Mouse (Mus musculus): ENCODE results near the gene Dynlt1a. TPM values are rescaled to one million over a fixed set of nuclear protein-coding genes. Genes with fewer than 3 reads are reported as not detected.
"Not testable (repeated sequence)": the region's sequence is repeated elsewhere in the genome, so short reads cannot be mapped to it uniquely, and the experiment has no call there.

Dynlt1a gene
- total and polyA plus RNA-seq, 2 experiments from 2014 or later, result 6.0 to 6.6 TPM

DNA sequence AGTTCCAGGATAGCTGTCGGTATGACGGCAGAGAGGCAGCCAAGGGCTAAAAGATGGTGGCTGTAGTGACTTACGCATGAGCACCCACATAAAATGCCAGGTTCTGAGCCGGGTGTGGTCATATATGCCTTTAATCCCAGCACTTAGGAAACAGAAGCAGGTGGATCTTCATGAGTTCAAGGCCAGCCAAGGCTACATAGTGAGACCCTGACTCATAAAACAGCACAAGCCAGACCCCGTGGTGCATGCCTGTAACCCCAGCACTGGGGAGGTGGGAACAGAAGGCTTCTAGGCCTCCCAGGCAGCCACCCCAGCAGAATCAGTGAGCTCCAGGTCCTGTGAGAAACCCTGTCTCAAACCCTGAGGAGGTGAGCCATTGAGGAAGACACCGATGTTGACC is 12.4 kb downstream of the Dynlt1a start:
- H3K4me3 ChIP-seq (ENCODE audit: low read depth, low read length); H3K4me2 ChIP-seq (ENCODE audit: low read depth, low read length); H3K9ac ChIP-seq (replicated peaks; ENCODE audit: low read depth, low read length); H3K27ac ChIP-seq (ENCODE audit: low read depth); ATAC-seq (ENCODE audit: insufficient read depth, low read depth); DNase-seq (ENCODE audit: low spot score); H3K9me3 ChIP-seq (replicated peaks; ENCODE audit: control insufficient read depth, low read length); H3K27me3 ChIP-seq (ENCODE audit: control insufficient read depth, insufficient read depth, low read length); H3K4me1 ChIP-seq (ENCODE audit: control insufficient read depth, insufficient read depth); H3K36me3 ChIP-seq (replicated peaks; ENCODE audit: control insufficient read depth, insufficient read depth, low read length): not testable (repeated sequence)
- 89% methylated on average over 5 of the region's 6 CpGs for WGBS

DNA sequence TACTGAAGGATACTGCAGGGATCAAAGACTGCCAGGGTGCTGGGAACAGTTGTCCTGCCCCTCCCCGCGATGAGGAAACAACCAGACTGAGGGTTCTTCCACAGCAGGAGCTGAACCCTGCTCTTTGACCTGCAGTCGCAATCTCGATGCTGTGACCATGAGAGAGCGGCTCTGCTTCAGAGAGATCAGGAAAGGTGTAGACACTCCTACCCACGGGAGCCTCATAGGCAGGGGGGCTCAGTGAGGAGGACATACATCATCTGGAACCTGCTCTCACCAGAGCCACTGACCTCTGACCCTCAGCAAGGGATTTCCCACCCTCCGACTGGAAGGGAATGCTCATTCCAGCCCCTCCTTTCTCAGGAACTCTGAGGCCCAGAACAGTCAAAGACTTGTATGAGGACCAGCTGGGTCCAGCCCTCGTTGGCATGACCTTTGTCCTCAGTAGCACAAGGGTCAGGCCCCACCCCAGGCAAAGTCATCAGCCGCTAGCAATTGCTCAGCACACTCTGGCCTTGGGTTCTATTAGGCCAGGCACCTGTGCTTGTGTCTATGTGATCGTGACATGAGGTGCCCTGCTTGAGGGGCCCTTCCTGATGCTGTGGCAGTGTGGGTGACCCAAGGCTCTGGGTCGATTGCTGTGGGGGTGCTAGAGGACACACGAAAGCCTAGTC is 17.0 kb downstream of the Dynlt1a start:
- H3K4me3 ChIP-seq (ENCODE audit: low read depth, low read length); H3K9ac ChIP-seq (replicated peaks; ENCODE audit: low read depth, low read length); H3K4me1 ChIP-seq (ENCODE audit: control insufficient read depth, insufficient read depth); H3K36me3 ChIP-seq (replicated peaks; ENCODE audit: control insufficient read depth, insufficient read depth, low read length); ATAC-seq (ENCODE audit: insufficient read depth, low read depth); DNase-seq (ENCODE audit: low spot score); H3K27me3 ChIP-seq (ENCODE audit: control insufficient read depth, insufficient read depth, low read length); H3K9me3 ChIP-seq (replicated peaks; ENCODE audit: control insufficient read depth, low read length); H3K27ac ChIP-seq (ENCODE audit: low read depth); H3K4me2 ChIP-seq (ENCODE audit: low read depth, low read length): not testable (repeated sequence)
- 77% methylated on average over 3 of the region's 12 CpGs for WGBS

GRCm38 (mm10) chr17:6297060-6297795 is 20.1 kb downstream of the Dynlt1a start:
- not testable (repeated sequence) for H3K4me3 ChIP-seq (ENCODE audit: low read depth, low read length)

DNA sequence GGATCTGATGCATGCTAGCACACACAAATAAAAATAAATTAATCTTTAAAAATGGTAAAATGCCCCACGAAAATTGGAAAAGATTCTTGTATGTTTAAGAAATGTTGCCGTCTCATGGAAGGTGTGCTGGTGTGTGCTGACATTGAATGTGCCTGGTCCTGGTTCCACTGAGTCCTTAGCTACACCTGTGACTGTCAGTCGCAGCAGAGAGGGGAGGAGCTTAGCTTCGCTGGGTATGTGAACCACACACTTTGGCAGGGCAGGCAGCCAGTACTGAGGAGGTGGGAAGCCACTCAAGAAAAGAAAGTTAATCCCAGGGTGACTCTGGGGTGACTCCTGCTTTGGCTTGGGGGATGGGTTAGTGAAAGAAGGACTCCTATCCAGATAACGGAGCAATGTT is 23.4 kb downstream of the Dynlt1a start:
- WGBS, result no CpG with 5 or more reads among the region's 5 CpGs
- ATAC-seq (ENCODE audit: insufficient read depth, low read depth), result not testable (repeated sequence)

More at GRCm38 (mm10) chr17:6297060-6297795, 20.1 kb downstream of the Dynlt1a start:
- H3K4me2 ChIP-seq (ENCODE audit: low read depth, low read length); H3K27me3 ChIP-seq (ENCODE audit: control insufficient read depth, insufficient read depth, low read length); H3K27ac ChIP-seq (ENCODE audit: low read depth); H3K9ac ChIP-seq (replicated peaks; ENCODE audit: low read depth, low read length); H3K36me3 ChIP-seq (replicated peaks; ENCODE audit: control insufficient read depth, insufficient read depth, low read length); ATAC-seq (ENCODE audit: insufficient read depth, low read depth); H3K4me1 ChIP-seq (ENCODE audit: control insufficient read depth, insufficient read depth); DNase-seq (ENCODE audit: low spot score); H3K9me3 ChIP-seq (replicated peaks; ENCODE audit: control insufficient read depth, low read length): not testable (repeated sequence)
- 77% methylated on average over 9 of the region's 15 CpGs for WGBS

GRCm38 (mm10) chr17:6289045-6289444 is 28.3 kb downstream of the Dynlt1a start:
- WGBS, result 95% methylated on average over 9 of the region's 12 CpGs
- H3K27ac ChIP-seq (ENCODE audit: low read depth), result not testable (repeated sequence)

More for the DNA sequence above, 23.4 kb downstream of the Dynlt1a start:
- DNase-seq (ENCODE audit: low spot score); H3K4me1 ChIP-seq (ENCODE audit: control insufficient read depth, insufficient read depth); H3K27ac ChIP-seq (ENCODE audit: low read depth); H3K27me3 ChIP-seq (ENCODE audit: control insufficient read depth, insufficient read depth, low read length); H3K36me3 ChIP-seq (replicated peaks; ENCODE audit: control insufficient read depth, insufficient read depth, low read length); H3K9ac ChIP-seq (replicated peaks; ENCODE audit: low read depth, low read length); H3K9me3 ChIP-seq (replicated peaks; ENCODE audit: control insufficient read depth, low read length); H3K4me3 ChIP-seq (ENCODE audit: low read depth, low read length); H3K4me2 ChIP-seq (ENCODE audit: low read depth, low read length): not testable (repeated sequence)

GRCm38 (mm10) chr17:6286169-6286568 is 31.1 kb downstream of the Dynlt1a start:
- H3K9me3 ChIP-seq (replicated peaks; ENCODE audit: control insufficient read depth, low read length); ATAC-seq (ENCODE audit: insufficient read depth, low read depth); H3K27me3 ChIP-seq (ENCODE audit: control insufficient read depth, insufficient read depth, low read length); H3K4me3 ChIP-seq (ENCODE audit: low read depth, low read length); DNase-seq (ENCODE audit: low spot score); H3K27ac ChIP-seq (ENCODE audit: low read depth); H3K9ac ChIP-seq (replicated peaks; ENCODE audit: low read depth, low read length); H3K4me2 ChIP-seq (ENCODE audit: low read depth, low read length); H3K4me1 ChIP-seq (ENCODE audit: control insufficient read depth, insufficient read depth); H3K36me3 ChIP-seq (replicated peaks; ENCODE audit: control insufficient read depth, insufficient read depth, low read length): not testable (repeated sequence)
- WGBS, result 95% methylated on average over 5 of the region's 5 CpGs

More at GRCm38 (mm10) chr17:6289045-6289444, 28.3 kb downstream of the Dynlt1a start:
- H3K27me3 ChIP-seq (ENCODE audit: control insufficient read depth, insufficient read depth, low read length); H3K9me3 ChIP-seq (replicated peaks; ENCODE audit: control insufficient read depth, low read length); ATAC-seq (ENCODE audit: insufficient read depth, low read depth); H3K36me3 ChIP-seq (replicated peaks; ENCODE audit: control insufficient read depth, insufficient read depth, low read length); H3K9ac ChIP-seq (replicated peaks; ENCODE audit: low read depth, low read length); H3K4me2 ChIP-seq (ENCODE audit: low read depth, low read length); DNase-seq (ENCODE audit: low spot score); H3K4me1 ChIP-seq (ENCODE audit: control insufficient read depth, insufficient read depth); H3K4me3 ChIP-seq (ENCODE audit: low read depth, low read length): not testable (repeated sequence)

GRCm38 (mm10) chr17:6283137-6283536 is 34.2 kb downstream of the Dynlt1a start:
- not testable (repeated sequence) for ATAC-seq (ENCODE audit: insufficient read depth, low read depth); H3K27me3 ChIP-seq (ENCODE audit: control insufficient read depth, insufficient read depth, low read length); H3K9ac ChIP-seq (replicated peaks; ENCODE audit: low read depth, low read length); H3K4me3 ChIP-seq (ENCODE audit: low read depth, low read length); H3K36me3 ChIP-seq (replicated peaks; ENCODE audit: control insufficient read depth, insufficient read depth, low read length); H3K4me1 ChIP-seq (ENCODE audit: control insufficient read depth, insufficient read depth); DNase-seq (ENCODE audit: low spot score); H3K27ac ChIP-seq (ENCODE audit: low read depth); H3K4me2 ChIP-seq (ENCODE audit: low read depth, low read length); H3K9me3 ChIP-seq (replicated peaks; ENCODE audit: control insufficient read depth, low read length)
- WGBS, result 93% methylated on average over 7 of the region's 10 CpGs

DNA sequence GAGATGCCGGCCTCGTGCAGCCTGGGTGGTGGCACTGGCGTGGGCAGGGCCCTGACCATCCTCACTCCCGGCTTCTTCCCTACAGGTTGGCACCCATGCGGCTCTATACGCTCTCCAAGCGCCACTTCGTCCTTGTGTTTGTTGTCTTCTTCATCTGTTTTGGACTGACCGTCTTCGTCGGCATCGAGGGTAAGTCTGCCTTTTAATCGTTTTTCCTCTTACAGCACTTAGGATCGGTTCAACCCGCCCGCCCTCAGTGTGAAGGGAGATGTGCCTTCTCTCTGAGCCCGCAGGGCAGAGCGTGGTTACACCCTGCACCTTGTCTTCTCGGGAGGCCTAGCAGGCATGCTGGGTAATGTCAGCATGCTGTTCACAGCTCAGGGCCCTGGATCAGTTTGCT is 36.8 kb downstream of the Dynlt1a start:
- H3K4me3 ChIP-seq (ENCODE audit: low read depth, low read length); DNase-seq (ENCODE audit: low spot score); H3K9ac ChIP-seq (replicated peaks; ENCODE audit: low read depth, low read length); ATAC-seq (ENCODE audit: insufficient read depth, low read depth); H3K27ac ChIP-seq (ENCODE audit: low read depth); H3K9me3 ChIP-seq (replicated peaks; ENCODE audit: control insufficient read depth, low read length); H3K4me2 ChIP-seq (ENCODE audit: low read depth, low read length); H3K4me1 ChIP-seq (ENCODE audit: control insufficient read depth, insufficient read depth); H3K27me3 ChIP-seq (ENCODE audit: control insufficient read depth, insufficient read depth, low read length); H3K36me3 ChIP-seq (replicated peaks; ENCODE audit: control insufficient read depth, insufficient read depth, low read length): not testable (repeated sequence)
- 90% methylated on average over 16 of the region's 19 CpGs for WGBS

Measured in heart, postnatal 0 days (tissue).